ENCODE assay signal across 14 mouse cellular contexts in genomic region chr7:112272692-112273091, GRCm38 (mm10). TPM values are rescaled to one million over a fixed set of nuclear protein-coding genes. Genes with fewer than 3 reads are reported as not detected.
DNase-seq lines count a peak whose midpoint lies in the region; ATAC-seq lines count a peak whose summit lies in the region.
"Had no signal": no experiment of that assay in that cellular context is flagged by ENCODE, and none has a peak within 500 bp of the region (broad histone marks: within the 10 kb centered on the region; RNA-seq: fewer than 3 reads in every experiment).

No protein-coding gene starts in this region.

- WGBS in forebrain, embryonic 10.5 days, result 42% methylated on average over 5 of the region's 5 CpGs
- 42% methylated on average over 5 of the region's 5 CpGs for WGBS in forebrain, embryonic 11.5 days
- 24% methylated on average over 5 of the region's 5 CpGs for WGBS in midbrain, embryonic 12.5 days
- WGBS in midbrain, embryonic 15.5 days, result 19% methylated on average over 5 of the region's 5 CpGs
- WGBS in hindbrain, embryonic 12.5 days, result 24% methylated on average over 5 of the region's 5 CpGs

- no peaks in the 10 kb centered on the region for H3K9me3 ChIP-seq in forebrain, embryonic 10.5 days
- H3K9me3 ChIP-seq in forebrain, embryonic 11.5 days (ENCODE audit: control insufficient read depth, low read length), result no peaks in the 10 kb centered on the region
- no peaks in the 10 kb centered on the region for H3K9me3 ChIP-seq in midbrain, embryonic 12.5 days
- no peaks in the 10 kb centered on the region for H3K9me3 ChIP-seq in midbrain, embryonic 15.5 days
- no peaks in the 10 kb centered on the region for H3K9me3 ChIP-seq in hindbrain, embryonic 12.5 days (replicated peaks)
- H3K9me3 ChIP-seq: neural tube, embryonic 12.5 days had no signal

- no peak overlapping the region for H3K9ac ChIP-seq in forebrain, embryonic 11.5 days (ENCODE audit: low read length)
- H3K9ac ChIP-seq in midbrain, embryonic 12.5 days (replicated peaks), result no peak overlapping the region
- H3K9ac ChIP-seq in midbrain, embryonic 15.5 days, result no peak overlapping the region
- H3K9ac ChIP-seq in hindbrain, embryonic 12.5 days, result no peak overlapping the region
- H3K9ac ChIP-seq: neural tube, embryonic 12.5 days had no signal

- no peak for ATAC-seq in forebrain, embryonic 11.5 days (replicated peaks; ENCODE audit: low FRiP score)
- ATAC-seq in midbrain, embryonic 12.5 days (ENCODE audit: low FRiP score, low read depth), result no peak
- no peak for ATAC-seq in midbrain, embryonic 15.5 days (replicated peaks)
- ATAC-seq in hindbrain, embryonic 12.5 days (ENCODE audit: low FRiP score), result peak; percentile 66
- no peak for ATAC-seq in granulocyte monocyte progenitor cell, adult 5-6 weeks (replicated peaks; ENCODE audit: poor library complexity, severe bottlenecking)
- ATAC-seq: inflammation-experienced regulatory T-cells, adult 6 months had no signal

- no peaks in the 10 kb centered on the region for H3K27me3 ChIP-seq in forebrain, embryonic 10.5 days (ENCODE audit: poor library complexity, severe bottlenecking)
- H3K27me3 ChIP-seq in forebrain, embryonic 11.5 days (ENCODE audit: control insufficient read depth, insufficient read depth, low read length), result no peaks in the 10 kb centered on the region
- no peaks in the 10 kb centered on the region for H3K27me3 ChIP-seq in midbrain, embryonic 12.5 days
- H3K27me3 ChIP-seq in midbrain, embryonic 15.5 days (replicated peaks), result no peaks in the 10 kb centered on the region
- no peaks in the 10 kb centered on the region for H3K27me3 ChIP-seq in hindbrain, embryonic 12.5 days
- H3K27me3 ChIP-seq: neural tube, embryonic 12.5 days had no signal

- peak overlapping the region; percentile 66; the same call in 1 of the 2 replicates for H3K27ac ChIP-seq in forebrain, embryonic 10.5 days
- H3K27ac ChIP-seq in forebrain, embryonic 11.5 days (ENCODE audit: low read depth, low read length), result no peak overlapping the region
- 0 out of 2 replicates have a peak overlapping the region, but pooled peaks have one; percentile 8 for H3K27ac ChIP-seq in midbrain, embryonic 12.5 days (replicated peaks)
- no peak overlapping the region for H3K27ac ChIP-seq in midbrain, embryonic 15.5 days
- no peak overlapping the region for H3K27ac ChIP-seq in hindbrain, embryonic 12.5 days
- H3K27ac ChIP-seq: macrophage; neural tube, embryonic 12.5 days had no signal

- H3K4me3 ChIP-seq in forebrain, embryonic 10.5 days, result no peak overlapping the region
- H3K4me3 ChIP-seq in forebrain, embryonic 11.5 days (ENCODE audit: low read depth, low read length), result no peak overlapping the region
- H3K4me3 ChIP-seq in midbrain, embryonic 12.5 days, result no peak overlapping the region
- no peak overlapping the region for H3K4me3 ChIP-seq in midbrain, embryonic 15.5 days
- H3K4me3 ChIP-seq in hindbrain, embryonic 12.5 days, result no peak overlapping the region
- H3K4me3 ChIP-seq: neural tube, embryonic 12.5 days had no signal

- peaks cover 35% of the 10 kb centered on the region for H3K4me1 ChIP-seq in forebrain, embryonic 10.5 days
- peaks cover 7% of the 10 kb centered on the region; the same call in 1 of the 2 replicates for H3K4me1 ChIP-seq in forebrain, embryonic 11.5 days (replicated peaks; ENCODE audit: control insufficient read depth, insufficient read depth, low read length)
- H3K4me1 ChIP-seq in midbrain, embryonic 12.5 days, result peaks cover 13% of the 10 kb centered on the region
- no peaks in the 10 kb centered on the region for H3K4me1 ChIP-seq in midbrain, embryonic 15.5 days
- peaks cover 26% of the 10 kb centered on the region for H3K4me1 ChIP-seq in hindbrain, embryonic 12.5 days

- no peak overlapping the region for H3K4me2 ChIP-seq in forebrain, embryonic 11.5 days (ENCODE audit: low read depth, low read length, severe bottlenecking)
- no peak overlapping the region for H3K4me2 ChIP-seq in midbrain, embryonic 12.5 days (replicated peaks)
- no peak overlapping the region for H3K4me2 ChIP-seq in midbrain, embryonic 15.5 days
- no peak overlapping the region for H3K4me2 ChIP-seq in hindbrain, embryonic 12.5 days (replicated peaks)
- H3K4me2 ChIP-seq: neural tube, embryonic 12.5 days had no signal

- H3K36me3 ChIP-seq in forebrain, embryonic 10.5 days (replicated peaks), result no peaks in the 10 kb centered on the region
- H3K36me3 ChIP-seq in forebrain, embryonic 11.5 days (ENCODE audit: control insufficient read depth, insufficient read depth, low read length), result no peaks in the 10 kb centered on the region
- no peaks in the 10 kb centered on the region for H3K36me3 ChIP-seq in midbrain, embryonic 12.5 days
- H3K36me3 ChIP-seq in midbrain, embryonic 15.5 days (replicated peaks), result no peaks in the 10 kb centered on the region
- no peaks in the 10 kb centered on the region for H3K36me3 ChIP-seq in hindbrain, embryonic 12.5 days
- H3K36me3 ChIP-seq: neural tube, embryonic 12.5 days had no signal

- no peak for DNase-seq in forebrain, embryonic 10.5 days (ENCODE audit: extremely low spot score, low spot score)
- DNase-seq in forebrain, embryonic 11.5 days (ENCODE audit: low spot score), result no peak
- DNase-seq in adrenal gland, postnatal 10 days, result no peak
- no peak for DNase-seq in testis, postnatal 10 days (ENCODE audit: low spot score)
- DNase-seq: adrenal gland, adult 2 months; kidney, postnatal 4 days; thymus, adult 2 months had no signal

RNA-seq across cellular contexts. Expression of gene Mical2, which starts 47.0 kb away (rescaled TPM):
- polyA plus RNA-seq in forebrain, embryonic 10.5 days (2016; fragmentation: Nextera tagmentation; extraction: Ambion mirVana), result 0.87 and 0.88 TPM in 2 replicates
- polyA plus RNA-seq in forebrain, embryonic 11.5 days (2014; fragmentation: Nextera tagmentation; extraction: Ambion mirVana), result 1.9 and 2.1 TPM in 2 replicates
- polyA plus RNA-seq in midbrain, embryonic 12.5 days (2016; fragmentation: Nextera tagmentation; extraction: Ambion mirVana), result 1.6 and 2.2 TPM in 2 replicates
- polyA plus RNA-seq in midbrain, embryonic 15.5 days (2015; fragmentation: Nextera tagmentation; extraction: Ambion mirVana), result 2.7 and 2.8 TPM in 2 replicates
- 1.6 and 2.3 TPM in 2 replicates for polyA plus RNA-seq in hindbrain, embryonic 12.5 days (2016; fragmentation: Nextera tagmentation; extraction: Ambion mirVana)
- total RNA-seq in adrenal gland, postnatal 10 days (2021), result 10 to 100 TPM; 17.4 to 22.7 TPM
- total RNA-seq in granulocyte monocyte progenitor cell, adult 5-6 weeks (2014; fragmentation: Nextera tagmentation), result 4.7 and 6.8 TPM in 2 replicates
- total RNA-seq in granulocyte monocyte progenitor cell, adult 5-6 weeks (2017), result 0.62 and 0.90 TPM in 2 replicates

Comparison
In these comparisons a context has a peak if more than half of its experiments do, and no peak if none do; other contexts are left out.
1. H3K27ac ChIP-seq: peak in forebrain, embryonic 10.5 days (single experiment) and midbrain, embryonic 12.5 days (single experiment); none in forebrain, embryonic 11.5 days (single experiment), midbrain, embryonic 15.5 days (single experiment) and hindbrain, embryonic 12.5 days (single experiment).